Mouse (Mus musculus): ENCODE results near the gene Tifab. TPM values are rescaled to one million over a fixed set of nuclear protein-coding genes. Genes with fewer than 3 reads are reported as not detected.

The Tifab gene
- total RNA-seq, 2 experiments from 2014 or later, result 1.7 to 1.9 TPM

GRCm38 (mm10) chr13:56181424-56181823 is 2.7 kb upstream of the Tifab start:
- no peak for DNase-seq (ENCODE audit: low spot score in 2 of 2)

GRCm38 (mm10) chr13:56176310-56176709 is 2.4 kb downstream of the Tifab start:
- no peak for DNase-seq (ENCODE audit: low spot score in 2 of 2)

GRCm38 (mm10) chr13:56175848-56176247 is 2.8 kb downstream of the Tifab start:
- no peak for DNase-seq (ENCODE audit: low spot score in 2 of 2)

- DNase-seq (ENCODE audit: low spot score in 2 of 2), result no peak
These were observed 5.7 kb downstream of the Tifab start for GRCm38 (mm10) chr13:56172901-56173545.

GRCm38 (mm10) chr13:56172106-56172505 is 6.6 kb downstream of the Tifab start:
- DNase-seq (ENCODE audit: low spot score in 2 of 2), result no peak

GRCm38 (mm10) chr13:56168403-56168781 is 10.3 kb downstream of the Tifab start:
- DNase-seq (ENCODE audit: low spot score in 2 of 2), result no peak

GRCm38 (mm10) chr13:56167446-56168402 is 11.0 kb downstream of the Tifab start:
- DNase-seq (ENCODE audit: low spot score in 2 of 2), result peak; percentile 26 to 30

GRCm38 (mm10) chr13:56165561-56165960 is 13.1 kb downstream of the Tifab start:
- no peak for DNase-seq (ENCODE audit: low spot score in 2 of 2)

- DNase-seq (ENCODE audit: low spot score in 2 of 2), result no peak
These were observed 14.3 kb downstream of the Tifab start for GRCm38 (mm10) chr13:56164372-56164771.

- no peak for DNase-seq (ENCODE audit: low spot score in 2 of 2)
These were observed 14.9 kb downstream of the Tifab start for GRCm38 (mm10) chr13:56163751-56164150.

- DNase-seq (ENCODE audit: low spot score in 2 of 2), result no peak
These were observed 15.8 kb downstream of the Tifab start for GRCm38 (mm10) chr13:56162859-56163258.

- no peak for DNase-seq (ENCODE audit: low spot score in 2 of 2)
These were observed 18.9 kb downstream of the Tifab start for GRCm38 (mm10) chr13:56159614-56160363.

GRCm38 (mm10) chr13:56159016-56159601 is 19.6 kb downstream of the Tifab start:
- no peak for DNase-seq (ENCODE audit: low spot score in 2 of 2)

- DNase-seq (ENCODE audit: low spot score in 2 of 2), result no peak
These were observed 23.0 kb downstream of the Tifab start for GRCm38 (mm10) chr13:56155671-56156070.

GRCm38 (mm10) chr13:56155048-56155447 is 23.6 kb downstream of the Tifab start:
- DNase-seq (ENCODE audit: low spot score in 2 of 2), result no peak

- DNase-seq (ENCODE audit: low spot score in 2 of 2), result no peak
These were observed 25.8 kb downstream of the Tifab start for GRCm38 (mm10) chr13:56152773-56153460.

- DNase-seq (ENCODE audit: low spot score in 2 of 2), result peak; percentile 41 to 56
These were observed 27.1 kb downstream of the Tifab start for GRCm38 (mm10) chr13:56151404-56152226.

GRCm38 (mm10) chr13:56145523-56145922 is 33.2 kb downstream of the Tifab start:
- DNase-seq (ENCODE audit: low spot score in 2 of 2), result peak in 1 of 2 experiments; percentile 25

GRCm38 (mm10) chr13:56144021-56144420 is 34.7 kb downstream of the Tifab start:
- DNase-seq (ENCODE audit: low spot score in 2 of 2), result no peak

GRCm38 (mm10) chr13:56143151-56143513 is 35.6 kb downstream of the Tifab start:
- DNase-seq (ENCODE audit: low spot score in 2 of 2), result no peak
